15 mouse cellular contexts compared by ENCODE assay signal in the genomic region with DNA sequence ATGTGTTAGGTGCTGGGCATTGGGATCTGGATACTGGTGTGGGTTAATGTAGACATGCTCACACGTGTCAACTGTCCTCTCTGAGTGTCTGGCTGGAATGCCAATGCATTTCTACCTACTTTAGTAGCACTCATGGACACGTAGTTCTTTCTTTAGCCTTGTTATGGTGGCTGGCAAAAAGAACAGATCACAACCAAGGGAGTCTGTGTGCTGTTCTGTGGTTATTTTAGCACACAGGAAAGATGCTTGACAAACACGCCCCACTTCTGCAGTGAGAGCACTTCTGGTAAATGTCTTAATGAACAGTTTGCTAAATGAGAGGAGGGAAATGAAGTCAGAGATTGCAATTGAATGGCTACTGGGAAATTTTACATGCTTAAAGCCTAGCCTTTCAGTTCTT.
"Had no signal": no experiment of that assay in that cellular context is flagged by ENCODE, and none has a peak within 500 bp of the region (broad histone marks: within the 10 kb centered on the region; RNA-seq: fewer than 3 reads in every experiment).

No protein-coding gene starts in this region.

- DNase-seq: liver, postnatal 0 days; lung, adult 2 months; lung, postnatal 14 days; lung, postnatal 36 days; thymus, adult 2 months; thymus, postnatal 25 days; thymus, postnatal 4 days had no signal

- H3K4me3 ChIP-seq: lung, embryonic 15.5 days; megakaryocyte, embryonic 14.5 days; midbrain, embryonic 13.5 days; midbrain, embryonic 15.5 days; neural tube, embryonic 12.5 days; stomach, embryonic 15.5 days had no signal

- H3K27ac ChIP-seq: lung, embryonic 15.5 days; macrophage; midbrain, embryonic 13.5 days; midbrain, embryonic 15.5 days; neural tube, embryonic 12.5 days; stomach, embryonic 15.5 days; stomach, postnatal 0 days had no signal

- H3K36me3 ChIP-seq: lung, embryonic 15.5 days; midbrain, embryonic 13.5 days; midbrain, embryonic 15.5 days; neural tube, embryonic 12.5 days; stomach, embryonic 15.5 days had no signal

- H3K9me3 ChIP-seq: lung, embryonic 15.5 days; midbrain, embryonic 13.5 days; midbrain, embryonic 15.5 days; neural tube, embryonic 12.5 days; stomach, embryonic 15.5 days had no signal

- H3K4me1 ChIP-seq: lung, embryonic 15.5 days; megakaryocyte, embryonic 14.5 days; midbrain, embryonic 13.5 days; midbrain, embryonic 15.5 days; neural tube, embryonic 12.5 days; stomach, embryonic 15.5 days had no signal

- H3K27me3 ChIP-seq: lung, embryonic 15.5 days; megakaryocyte, embryonic 14.5 days; midbrain, embryonic 13.5 days; midbrain, embryonic 15.5 days; neural tube, embryonic 12.5 days; stomach, embryonic 15.5 days had no signal
